Mouse (Mus musculus) myocyte (in vitro differentiated cells): Measurements from ENCODE around the gene Ptpn18.

Source experiments
- CEBPB ChIP-seq: IDR thresholded peaks from 2 replicates; pipeline ENCODE4 v1.6.1; 2011; ENCODE audit warnings: mild to moderate bottlenecking, moderate library complexity; ENCODE audit not compliant: poor library complexity, insufficient read depth, severe bottlenecking
- E2F4 ChIP-seq: IDR thresholded peaks from one replicate; pipeline ENCODE4 v1.6.1; 2011; ENCODE audit warnings: mild to moderate bottlenecking, control low read depth, moderate library complexity; ENCODE audit not compliant: insufficient read depth
- POLR2A ChIP-seq: IDR thresholded peaks from one replicate; pipeline ENCODE4 v1.6.1; 2011; ENCODE audit warnings: low read depth, mild to moderate bottlenecking, control low read depth, moderate library complexity; ENCODE audit not compliant: insufficient read length
- TCF12 ChIP-seq: IDR thresholded peaks from one replicate; pipeline ENCODE4 v1.6.1; 2011; ENCODE audit warnings: mild to moderate bottlenecking, control low read depth; ENCODE audit not compliant: poor library complexity, insufficient read depth, severe bottlenecking

DNA sequence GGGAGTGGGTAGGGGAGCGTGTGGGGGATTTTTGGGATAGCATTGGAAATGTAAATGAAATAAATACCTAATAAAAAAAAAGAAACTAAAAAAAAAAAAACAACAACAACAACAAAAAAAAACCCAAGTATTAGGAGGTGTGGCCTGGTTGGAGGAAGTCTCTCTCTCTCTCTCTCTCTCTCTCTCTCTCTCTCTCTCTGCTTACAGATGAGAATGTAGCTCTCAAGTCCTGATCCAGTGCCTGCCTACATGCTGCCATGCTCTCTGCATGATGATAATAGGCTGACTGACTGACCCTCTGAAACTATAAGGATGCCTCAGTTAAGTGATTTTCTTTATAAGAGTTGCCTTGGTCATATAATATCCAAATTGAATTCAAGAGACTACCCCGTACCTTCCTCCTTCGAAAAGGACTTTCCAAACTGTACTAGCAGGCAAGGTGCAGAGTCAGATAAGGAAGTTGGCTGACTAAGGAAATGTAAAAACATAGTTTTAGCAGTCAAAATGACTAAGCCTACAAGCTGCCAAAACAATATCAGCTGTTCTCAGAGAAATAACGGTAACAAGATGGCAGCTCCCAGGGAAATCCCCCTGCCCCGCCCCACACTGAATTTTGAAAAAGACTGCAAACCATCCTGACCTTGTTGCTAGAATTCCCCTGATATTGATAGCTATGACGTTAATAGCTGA is 30.4 kb downstream of the Ptpn18 start:
- TF ChIP-seq E2F4 = no peak
- no peak for TF ChIP-seq TCF12
- no peak for TF ChIP-seq CEBPB
- TF ChIP-seq POLR2A = no peak
